Mouse (Mus musculus): Measurements from ENCODE around the gene Tm4sf4. TPM values are rescaled to one million over a fixed set of nuclear protein-coding genes. Genes with fewer than 3 reads are reported as not detected.
A peak's percentile ranks its signal among the peaks of the same experiment; 100 is the strongest.

Gene Tm4sf4
- polyA plus RNA-seq (2016; fragmentation: Nextera tagmentation; extraction: Ambion mirVana), result not detected in 2 replicates

- DNase-seq (ENCODE audit: extremely low spot score, low spot score), result no peak
- H3K27ac ChIP-seq, result no peak within 1 kb of the TSS
- 85% methylated on average over 10 of the region's 10 CpGs for WGBS
Measured at GRCm38 (mm10) chr3:57425089-57425730, at the start of gene Tm4sf4. Gene Tm4sf4 (plus strand): TSS chr3:57425314.

GRCm38 (mm10) chr3:57386423-57386822 lies 38.7 kb upstream of the Tm4sf4 start:
- Histone ChIP-seq H3K27ac (no peak overlapping the region), H3K27me3 (ENCODE audit: poor library complexity, severe bottlenecking) (no peaks in the 10 kb centered on the region), H3K9me3 (no peaks in the 10 kb centered on the region), H3K4me1 (no peaks in the 10 kb centered on the region), H3K4me3 (no peak overlapping the region), H3K36me3 (replicated peaks) (no peaks in the 10 kb centered on the region)
- WGBS, result 89% methylated on average over 6 of the region's 6 CpGs
- no peak for DNase-seq (ENCODE audit: extremely low spot score, low spot score)

More at GRCm38 (mm10) chr3:57425089-57425730, at the start of gene Tm4sf4:
- Histone ChIP-seq H3K4me3 (no peak within 1 kb of the TSS), H3K27me3 (ENCODE audit: poor library complexity, severe bottlenecking) (no peaks in the 10 kb centered on the region), H3K9me3 (no peaks in the 10 kb centered on the region), H3K36me3 (replicated peaks) (no peaks in the 10 kb centered on the region), H3K4me1 (peaks cover 6% of the 10 kb centered on the region; the same call in 1 of the 2 replicates)

GRCm38 (mm10) chr3:57386895-57387294 lies 38.2 kb upstream of the Tm4sf4 start:
- no peak for DNase-seq (ENCODE audit: extremely low spot score, low spot score)
- WGBS, result 81% methylated on average over 2 of the region's 2 CpGs
- H3K4me1 ChIP-seq, result no peaks in the 10 kb centered on the region

GRCm38 (mm10) chr3:57387593-57387992 lies 37.5 kb upstream of the Tm4sf4 start:
- H3K27me3 ChIP-seq (ENCODE audit: poor library complexity, severe bottlenecking), result no peaks in the 10 kb centered on the region
- no peaks in the 10 kb centered on the region for H3K4me1 ChIP-seq
- no peak overlapping the region for H3K27ac ChIP-seq
- WGBS, result 87% methylated on average over 2 of the region's 2 CpGs
- no peak for DNase-seq (ENCODE audit: extremely low spot score, low spot score)
- H3K4me3 ChIP-seq, result no peak overlapping the region
- no peaks in the 10 kb centered on the region for H3K9me3 ChIP-seq
- no peaks in the 10 kb centered on the region for H3K36me3 ChIP-seq (replicated peaks)

More at GRCm38 (mm10) chr3:57386895-57387294, 38.2 kb upstream of the Tm4sf4 start:
- Histone ChIP-seq H3K9me3 (no peaks in the 10 kb centered on the region), H3K27ac (no peak overlapping the region), H3K36me3 (replicated peaks) (no peaks in the 10 kb centered on the region), H3K27me3 (ENCODE audit: poor library complexity, severe bottlenecking) (no peaks in the 10 kb centered on the region), H3K4me3 (no peak overlapping the region)

- Histone ChIP-seq H3K4me1 (no peaks in the 10 kb centered on the region), H3K27me3 (ENCODE audit: poor library complexity, severe bottlenecking) (no peaks in the 10 kb centered on the region), H3K36me3 (replicated peaks) (no peaks in the 10 kb centered on the region), H3K9me3 (no peaks in the 10 kb centered on the region), H3K27ac (no peak overlapping the region), H3K4me3 (no peak overlapping the region)
- WGBS, result 84% methylated on average over 4 of the region's 4 CpGs
- no peak for DNase-seq (ENCODE audit: extremely low spot score, low spot score)
Measured at GRCm38 (mm10) chr3:57411535-57411934, 13.6 kb upstream of the Tm4sf4 start.

GRCm38 (mm10) chr3:57420233-57420632 lies 4.9 kb upstream of the Tm4sf4 start:
- Histone ChIP-seq H3K27me3 (ENCODE audit: poor library complexity, severe bottlenecking) (no peaks in the 10 kb centered on the region), H3K36me3 (replicated peaks) (no peaks in the 10 kb centered on the region), H3K27ac (no peak overlapping the region), H3K4me1 (no peaks in the 10 kb centered on the region), H3K9me3 (no peaks in the 10 kb centered on the region), H3K4me3 (no peak overlapping the region)
- DNase-seq (ENCODE audit: extremely low spot score, low spot score), result no peak
- 83% methylated on average over 2 of the region's 2 CpGs for WGBS

GRCm38 (mm10) chr3:57420660-57421059 lies 4.5 kb upstream of the Tm4sf4 start:
- Histone ChIP-seq H3K4me3 (no peak overlapping the region), H3K36me3 (replicated peaks) (no peaks in the 10 kb centered on the region), H3K27ac (no peak overlapping the region), H3K4me1 (no peaks in the 10 kb centered on the region), H3K27me3 (ENCODE audit: poor library complexity, severe bottlenecking) (no peaks in the 10 kb centered on the region), H3K9me3 (no peaks in the 10 kb centered on the region)
- DNase-seq (ENCODE audit: extremely low spot score, low spot score), result no peak
- WGBS, result 88% methylated on average over 1 of the region's 1 CpGs

- no peak overlapping the region for H3K27ac ChIP-seq
Measured at GRCm38 (mm10) chr3:57426351-57426750, 1.2 kb downstream of the Tm4sf4 start.

GRCm38 (mm10) chr3:57428682-57429464 lies 3.8 kb downstream of the Tm4sf4 start:
- H3K36me3 ChIP-seq (replicated peaks), result no peaks in the 10 kb centered on the region
- 46% methylated on average over 5 of the region's 5 CpGs for WGBS
- DNase-seq (ENCODE audit: extremely low spot score, low spot score), result no peak

More at GRCm38 (mm10) chr3:57426351-57426750, 1.2 kb downstream of the Tm4sf4 start:
- no peak for DNase-seq (ENCODE audit: extremely low spot score, low spot score)
- H3K27me3 ChIP-seq (ENCODE audit: poor library complexity, severe bottlenecking), result no peaks in the 10 kb centered on the region
- peaks cover 6% of the 10 kb centered on the region; the same call in 1 of the 2 replicates for H3K4me1 ChIP-seq
- H3K9me3 ChIP-seq, result no peaks in the 10 kb centered on the region
- H3K36me3 ChIP-seq (replicated peaks), result no peaks in the 10 kb centered on the region
- 89% methylated on average over 11 of the region's 11 CpGs for WGBS
- no peak overlapping the region for H3K4me3 ChIP-seq

GRCm38 (mm10) chr3:57429486-57429885 lies 4.4 kb downstream of the Tm4sf4 start:
- no peak overlapping the region for H3K27ac ChIP-seq
- H3K4me1 ChIP-seq, result peaks cover 6% of the 10 kb centered on the region; the same call in 1 of the 2 replicates
- no peak for DNase-seq (ENCODE audit: extremely low spot score, low spot score)
- no peaks in the 10 kb centered on the region for H3K27me3 ChIP-seq (ENCODE audit: poor library complexity, severe bottlenecking)
- no peaks in the 10 kb centered on the region for H3K36me3 ChIP-seq (replicated peaks)
- H3K4me3 ChIP-seq, result no peak overlapping the region
- no peaks in the 10 kb centered on the region for H3K9me3 ChIP-seq
- WGBS, result 70% methylated on average over 4 of the region's 4 CpGs

More at GRCm38 (mm10) chr3:57428682-57429464, 3.8 kb downstream of the Tm4sf4 start:
- Histone ChIP-seq H3K4me3 (no peak overlapping the region), H3K4me1 (peaks cover 6% of the 10 kb centered on the region; the same call in 1 of the 2 replicates), H3K27me3 (ENCODE audit: poor library complexity, severe bottlenecking) (no peaks in the 10 kb centered on the region), H3K9me3 (no peaks in the 10 kb centered on the region), H3K27ac (0 out of 2 replicates have a peak overlapping the region, but pooled peaks have one; percentile 44)

- Histone ChIP-seq H3K36me3 (replicated peaks) (no peaks in the 10 kb centered on the region), H3K27me3 (ENCODE audit: poor library complexity, severe bottlenecking) (no peaks in the 10 kb centered on the region), H3K9me3 (no peaks in the 10 kb centered on the region), H3K4me1 (peaks cover 6% of the 10 kb centered on the region; the same call in 1 of the 2 replicates), H3K27ac (no peak overlapping the region), H3K4me3 (no peak overlapping the region)
- DNase-seq (ENCODE audit: extremely low spot score, low spot score), result no peak
- 83% methylated on average over 3 of the region's 3 CpGs for WGBS
Measured at GRCm38 (mm10) chr3:57431706-57432105, 6.6 kb downstream of the Tm4sf4 start.

- DNase-seq (ENCODE audit: extremely low spot score, low spot score), result no peak
- WGBS, result 90% methylated on average over 8 of the region's 8 CpGs
Measured at GRCm38 (mm10) chr3:57435364-57435763, 10.2 kb downstream of the Tm4sf4 start.

GRCm38 (mm10) chr3:57440956-57441355 lies 15.8 kb downstream of the Tm4sf4 start:
- no peak for DNase-seq (ENCODE audit: extremely low spot score, low spot score)
- Histone ChIP-seq H3K27me3 (ENCODE audit: poor library complexity, severe bottlenecking) (no peaks in the 10 kb centered on the region), H3K4me1 (no peaks in the 10 kb centered on the region), H3K9me3 (no peaks in the 10 kb centered on the region), H3K36me3 (replicated peaks) (no peaks in the 10 kb centered on the region), H3K4me3 (no peak overlapping the region), H3K27ac (no peak overlapping the region)
- 67% methylated on average over 3 of the region's 3 CpGs for WGBS

More at GRCm38 (mm10) chr3:57435364-57435763, 10.2 kb downstream of the Tm4sf4 start:
- Histone ChIP-seq H3K27ac (no peak overlapping the region), H3K36me3 (replicated peaks) (no peaks in the 10 kb centered on the region), H3K4me1 (no peaks in the 10 kb centered on the region), H3K27me3 (ENCODE audit: poor library complexity, severe bottlenecking) (no peaks in the 10 kb centered on the region), H3K9me3 (no peaks in the 10 kb centered on the region), H3K4me3 (no peak overlapping the region)

All from forebrain, embryonic 10.5 days (tissue).